Mouse (Mus musculus) kidney, postnatal 25 days (tissue): Measurements from ENCODE around the gene Hspa14.

Experiments
- DNase-seq, 2 experiments: peaks; one replicate each; pipeline ENCODE4 v3.0.0; 2021; ENCODE audit warnings: mixed read lengths in 2 of 2

The Hspa14 gene

DNA sequence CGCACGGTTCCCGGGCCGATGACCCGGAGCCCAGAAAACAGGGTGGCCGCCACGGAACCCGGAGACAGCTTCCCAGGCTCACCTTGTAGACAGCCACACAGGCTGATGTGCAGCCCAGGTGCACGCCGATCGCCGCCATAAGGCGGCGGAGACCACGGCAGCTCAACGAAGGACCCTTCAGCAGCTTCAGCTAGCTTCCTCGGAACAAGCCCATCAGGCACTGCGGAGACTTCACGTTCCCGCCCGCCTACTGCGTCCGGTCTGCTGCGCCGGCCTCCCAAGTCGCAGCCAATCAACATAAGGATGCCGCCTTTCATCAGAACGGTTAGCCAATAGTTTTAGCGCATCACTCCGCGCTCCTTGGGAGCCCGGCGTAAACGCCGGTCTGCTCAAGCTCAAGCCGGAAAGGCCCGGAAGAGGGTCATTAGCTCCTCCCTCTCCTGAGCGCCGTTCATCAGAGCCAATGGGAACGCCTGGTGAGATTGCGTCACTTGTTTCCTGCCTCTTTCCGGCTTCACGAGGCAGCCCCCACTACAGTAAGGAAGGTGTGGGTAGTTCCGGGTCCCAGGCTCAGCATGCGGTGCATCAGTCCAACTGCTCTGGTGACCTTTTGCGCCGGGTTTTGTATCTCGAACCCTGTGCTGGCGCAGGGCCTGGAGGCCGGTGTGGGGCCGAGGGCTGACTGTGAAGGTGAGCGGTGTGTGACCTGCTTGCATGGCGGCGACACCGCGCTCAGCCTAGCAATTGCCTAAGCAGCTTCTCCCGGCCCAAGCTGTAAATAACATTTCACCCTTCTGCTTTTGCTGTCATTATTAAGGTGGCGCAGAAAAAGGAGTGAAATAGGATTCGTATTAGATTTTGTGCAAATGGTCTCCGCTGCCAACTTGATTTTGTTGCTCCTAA, at the start of gene Hspa14, which contains the start of the genes Gm45902 and Cdnf:
Gene Hspa14 (minus strand): TSS at position 263 of the 903 bp plus-strand sequence.
Gene Gm45902 (minus strand): TSS at position 239 of the 903 bp plus-strand sequence.
Gene Cdnf (plus strand): TSS at position 479 of the 903 bp plus-strand sequence.
- DNase-seq = peak; percentile 97 to 99

DNA sequence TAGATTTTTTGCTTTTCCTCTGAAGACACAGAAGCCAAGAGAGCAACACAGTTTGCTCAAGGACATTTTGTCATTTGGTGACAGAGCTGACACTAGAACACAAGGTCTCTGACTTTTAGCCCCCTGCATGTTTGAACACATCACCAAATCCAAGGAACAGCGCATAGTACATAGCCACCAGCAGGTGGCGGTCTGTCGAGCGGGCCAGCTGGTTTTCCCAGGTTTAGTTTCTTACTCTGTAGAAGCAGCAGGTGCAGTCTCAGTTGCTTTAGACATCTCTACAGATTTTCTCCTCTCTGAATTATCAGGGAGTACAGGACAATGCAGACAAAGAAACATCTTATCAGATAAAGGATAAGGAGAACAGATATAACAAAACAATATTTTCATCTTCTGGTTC, 34.0 kb upstream of the Hspa14 start:
- DNase-seq = peak; percentile 67 to 68

DNA sequence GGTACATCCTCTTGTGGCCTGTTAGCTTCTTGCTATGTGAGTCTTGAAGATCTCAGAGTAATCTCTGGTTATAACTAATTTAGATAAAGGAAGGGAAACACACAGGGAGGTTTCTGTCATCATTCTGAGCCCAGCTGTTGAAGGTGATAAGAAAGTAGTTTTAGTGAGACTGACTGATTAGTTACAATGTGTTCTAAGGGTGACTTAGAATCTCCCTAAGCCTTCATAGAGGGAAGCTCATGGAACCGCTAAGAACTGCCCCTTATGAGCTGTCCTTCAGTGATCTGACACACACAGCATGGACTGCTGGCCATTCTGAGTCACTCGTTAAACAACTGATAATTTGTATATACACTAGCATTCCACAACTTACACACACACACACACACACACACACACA, 33.4 kb upstream of the Hspa14 start:
- DNase-seq = no peak

DNA sequence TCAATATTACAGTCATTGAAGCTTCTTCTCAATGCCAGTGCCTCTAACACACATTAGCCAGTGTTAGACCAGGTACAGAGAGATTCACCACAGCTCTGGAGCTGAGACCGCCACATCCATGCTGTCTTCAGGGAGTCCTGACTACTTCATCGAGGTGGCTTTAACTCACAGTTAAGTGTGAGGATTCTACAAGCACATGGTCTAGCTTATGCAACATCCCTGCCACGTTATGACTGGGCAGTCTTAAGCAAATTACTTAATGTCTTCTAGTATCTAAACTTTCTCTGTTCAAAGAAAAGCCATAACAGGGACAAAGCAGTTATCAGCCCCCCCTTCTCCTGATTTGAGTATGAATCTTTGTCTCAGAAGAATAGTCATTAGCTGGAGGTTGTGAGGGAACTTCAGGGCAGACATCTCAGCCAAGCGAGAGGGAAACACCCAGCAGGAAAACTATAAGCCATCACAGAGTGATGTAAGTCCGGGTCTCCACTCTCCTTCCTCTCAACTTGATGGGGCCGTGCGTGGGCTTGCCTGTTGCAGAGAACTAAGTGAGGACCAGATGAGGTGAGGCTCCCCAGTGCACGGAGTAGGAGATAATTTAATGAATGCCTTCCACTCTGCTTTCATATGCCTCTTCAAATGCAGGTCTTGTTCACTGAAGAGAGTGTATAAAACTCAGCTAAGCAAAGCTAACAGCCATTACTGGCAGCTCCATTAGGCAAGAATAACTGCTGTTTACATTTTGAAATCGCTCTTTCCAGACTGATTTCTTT, 28.9 kb upstream of the Hspa14 start:
- no peak for DNase-seq

DNA sequence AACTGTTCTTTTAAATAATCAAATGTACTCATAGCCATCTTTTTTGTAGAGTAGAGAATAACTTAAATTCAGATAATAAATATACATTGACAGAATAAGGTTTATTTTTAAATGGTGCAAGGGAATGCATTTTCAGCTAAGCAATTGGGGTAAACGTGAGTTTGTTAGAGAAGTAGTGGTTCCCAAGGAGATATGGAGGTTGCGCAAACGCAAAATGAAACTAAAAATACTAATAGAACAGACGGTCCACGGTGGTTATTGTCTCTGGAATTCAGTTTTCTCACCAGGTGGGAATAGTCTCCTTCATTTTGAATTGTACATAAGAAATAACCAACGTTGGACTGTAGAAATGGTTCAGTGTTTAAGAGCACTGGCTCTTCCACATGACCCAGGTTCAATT, 13.7 kb upstream of the Hspa14 start:
- no peak for DNase-seq

DNA sequence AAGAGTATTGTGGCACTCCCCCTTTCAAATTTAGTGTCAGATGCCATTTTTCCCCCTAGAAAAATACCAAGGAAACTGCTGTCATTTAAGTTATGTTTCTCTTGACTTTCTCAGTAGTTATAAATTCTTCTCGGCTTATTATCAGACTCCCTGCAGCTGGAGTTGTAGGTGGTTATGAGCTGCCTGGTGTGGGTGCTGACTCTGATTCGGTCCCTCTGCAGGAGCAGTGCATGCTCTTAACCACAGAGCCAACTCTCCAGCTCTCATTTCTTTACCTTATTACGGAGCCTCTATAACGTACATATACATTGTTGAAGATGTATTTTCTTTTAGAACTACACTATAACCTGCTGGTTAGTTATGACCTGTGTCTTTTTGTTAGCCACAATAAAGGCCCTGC, 9.9 kb upstream of the Hspa14 start:
- no peak for DNase-seq

DNA sequence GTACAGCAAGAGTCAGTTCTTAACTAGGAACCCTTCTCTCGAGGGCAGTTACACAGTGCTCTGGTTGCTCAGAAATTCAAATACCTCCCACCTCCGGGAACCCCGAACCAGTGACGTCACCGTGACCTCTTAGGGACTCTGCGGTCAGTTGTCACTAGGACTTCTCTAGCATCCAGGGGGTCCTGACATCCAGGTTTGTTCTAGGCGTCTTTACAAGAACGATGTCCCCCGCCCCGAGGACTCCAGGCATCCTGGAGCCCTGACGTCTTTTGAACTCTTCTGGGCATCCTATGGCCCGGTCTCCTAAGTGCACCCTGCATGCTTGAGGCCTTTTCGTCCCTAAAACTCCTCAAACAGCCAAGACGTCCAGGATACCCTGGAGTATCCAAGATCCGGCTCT, 538 bp downstream of the Hspa14 start:
- DNase-seq = peak; percentile 12 to 41

DNA sequence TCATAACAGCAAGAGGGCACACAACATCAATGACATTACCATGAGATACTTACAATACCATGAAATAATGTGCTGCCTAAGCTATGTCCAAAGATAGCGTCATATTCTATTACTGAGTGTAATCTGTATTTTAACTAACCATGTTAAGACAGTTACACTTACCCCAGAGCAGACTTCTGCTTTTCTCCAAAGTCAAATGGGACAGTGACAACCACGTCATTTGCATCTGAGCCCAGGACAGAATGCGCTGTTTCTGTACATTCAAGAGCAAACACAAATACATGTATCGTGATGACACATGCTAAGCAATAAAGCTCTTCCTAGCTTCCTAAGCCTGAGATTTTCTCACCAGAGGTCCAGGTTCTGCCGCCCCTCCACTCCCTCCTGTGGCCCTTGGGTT, 11.7 kb downstream of the Hspa14 start:
- no peak for DNase-seq

DNA sequence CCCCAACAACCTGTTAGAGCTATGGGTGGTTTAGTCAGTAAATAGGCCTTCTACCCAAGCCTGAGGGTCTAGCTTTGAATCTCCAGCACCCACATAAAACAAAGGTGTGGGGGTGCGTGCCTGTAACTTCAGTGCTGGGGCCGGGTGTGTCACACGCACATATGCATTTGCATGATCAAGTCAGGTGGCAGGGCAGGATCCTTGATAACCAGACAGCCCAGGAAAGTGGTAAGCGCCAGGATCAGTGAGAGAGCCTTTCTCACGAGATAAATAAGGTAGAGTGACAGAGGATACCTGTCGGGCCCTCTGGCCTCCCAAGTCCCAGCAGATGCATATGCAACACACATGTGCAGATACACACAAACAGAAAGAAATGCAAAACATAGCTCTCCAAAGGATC, 13.1 kb downstream of the Hspa14 start:
- no peak for DNase-seq

DNA sequence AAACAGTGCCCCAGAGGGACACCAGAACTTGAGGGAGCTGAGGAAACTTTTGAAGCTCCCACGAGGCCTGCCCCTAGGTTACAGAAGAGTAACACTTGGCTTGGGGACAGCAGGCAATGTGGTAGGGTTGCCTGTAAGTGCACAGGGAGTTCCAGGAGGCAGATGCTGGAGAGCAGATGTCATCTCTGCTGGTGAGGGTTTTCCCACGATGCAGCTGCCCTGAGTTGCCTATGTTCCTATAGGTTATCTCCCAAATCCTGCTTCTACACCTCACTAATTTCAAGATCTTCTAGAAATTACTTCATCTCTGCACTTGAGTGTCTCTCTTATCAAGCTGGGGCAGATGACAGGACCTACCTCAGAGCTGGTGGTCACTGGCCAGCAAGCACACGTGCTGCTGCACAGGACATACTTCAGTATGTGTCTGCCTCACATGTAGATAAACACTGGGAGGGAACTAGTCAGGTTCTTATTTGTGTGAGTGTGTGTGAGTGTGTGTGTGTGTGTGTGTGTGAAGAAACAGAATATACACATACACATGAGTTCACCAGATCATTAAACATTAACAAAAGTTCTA, 18.7 kb downstream of the Hspa14 start:
- DNase-seq = no peak

DNA sequence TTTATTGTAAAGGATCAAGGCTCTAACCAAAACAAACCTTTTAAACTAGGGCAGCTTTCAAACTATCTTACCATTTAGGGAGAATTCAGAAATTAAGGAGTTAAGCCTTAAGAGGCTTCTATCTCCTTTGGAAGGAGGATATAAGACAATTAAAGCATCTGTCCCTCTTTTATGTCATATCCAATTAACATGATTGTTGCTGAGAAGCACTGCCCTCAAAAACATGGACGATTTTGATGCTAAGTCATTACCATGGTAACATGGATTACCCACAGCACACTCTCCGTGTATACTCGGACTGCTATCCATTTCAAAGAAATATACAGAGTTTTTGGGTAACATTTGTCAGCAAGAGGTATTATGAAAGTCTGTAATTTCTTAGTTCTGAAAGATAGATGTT, 22.8 kb downstream of the Hspa14 start:
- DNase-seq = no peak

DNA sequence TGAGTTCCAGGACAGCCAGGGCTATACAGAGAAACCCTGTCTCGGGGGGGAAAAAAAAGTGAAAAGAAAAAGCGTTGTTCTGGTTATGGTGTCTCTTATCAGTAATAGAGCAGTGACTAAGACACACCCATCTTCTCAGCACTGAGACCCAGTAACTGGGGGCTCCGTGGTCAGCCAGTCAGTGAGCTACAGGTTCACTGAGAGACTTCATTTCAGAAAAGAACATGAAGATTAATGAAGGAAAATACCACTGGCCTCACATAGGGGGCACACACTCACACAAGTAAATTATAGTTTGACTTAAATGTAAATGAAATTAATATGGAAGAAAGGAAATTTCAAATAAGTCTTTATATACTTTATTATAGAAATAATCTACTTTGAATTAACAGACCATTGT, 32.4 kb downstream of the Hspa14 start:
- no peak for DNase-seq

DNA sequence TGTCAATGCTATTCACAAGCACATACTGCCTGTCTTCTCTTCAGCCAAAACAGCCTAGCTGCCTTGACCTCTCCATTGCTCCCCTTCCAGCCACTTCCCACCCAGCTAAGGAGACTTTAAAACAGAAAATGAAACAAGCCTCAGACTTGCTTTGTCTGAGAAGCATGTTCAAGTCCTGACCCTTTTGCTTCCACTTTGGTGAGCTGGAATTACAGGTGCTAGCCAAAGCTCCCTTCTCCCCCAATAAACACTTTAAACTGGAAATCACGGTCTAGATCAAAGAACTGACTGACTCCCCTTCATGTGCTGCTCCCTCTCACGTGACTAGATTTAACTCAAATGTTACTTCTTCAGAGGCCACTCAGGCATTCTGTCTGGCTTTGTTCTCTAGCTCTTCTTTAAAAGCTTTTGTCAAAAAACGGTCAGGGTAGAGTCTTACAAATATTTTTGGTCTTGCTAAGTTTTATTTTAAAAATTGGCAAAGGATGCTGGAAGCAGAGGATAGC, 36.8 kb downstream of the Hspa14 start:
- no peak for DNase-seq

DNA sequence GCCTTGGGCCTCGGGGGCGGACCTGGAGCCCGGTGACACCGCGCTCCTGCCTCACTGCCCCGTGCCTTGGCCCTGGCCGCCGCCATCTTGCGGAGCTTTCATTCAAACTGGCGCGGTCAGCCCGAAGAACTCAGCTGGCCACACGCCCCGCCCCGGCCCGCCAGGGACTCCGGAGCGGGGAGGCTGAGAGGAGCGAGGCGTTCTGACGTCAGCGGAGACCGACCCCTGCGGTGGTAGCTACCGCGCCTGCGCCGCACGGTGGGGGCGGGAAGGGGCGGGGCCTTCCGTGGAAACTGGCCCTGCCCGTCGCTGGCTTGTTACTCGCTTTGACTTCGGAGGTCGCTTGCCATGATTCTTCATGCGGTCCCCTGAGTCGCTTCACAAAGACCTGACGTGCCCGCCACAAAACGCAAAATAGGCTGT, 37.7 kb downstream of the Hspa14 start, which contains the start of gene Suv39h2:
Gene Suv39h2 (minus strand): TSS at position 171 of the 423 bp plus-strand sequence.
- peak; percentile 97 to 98 for DNase-seq

DNA sequence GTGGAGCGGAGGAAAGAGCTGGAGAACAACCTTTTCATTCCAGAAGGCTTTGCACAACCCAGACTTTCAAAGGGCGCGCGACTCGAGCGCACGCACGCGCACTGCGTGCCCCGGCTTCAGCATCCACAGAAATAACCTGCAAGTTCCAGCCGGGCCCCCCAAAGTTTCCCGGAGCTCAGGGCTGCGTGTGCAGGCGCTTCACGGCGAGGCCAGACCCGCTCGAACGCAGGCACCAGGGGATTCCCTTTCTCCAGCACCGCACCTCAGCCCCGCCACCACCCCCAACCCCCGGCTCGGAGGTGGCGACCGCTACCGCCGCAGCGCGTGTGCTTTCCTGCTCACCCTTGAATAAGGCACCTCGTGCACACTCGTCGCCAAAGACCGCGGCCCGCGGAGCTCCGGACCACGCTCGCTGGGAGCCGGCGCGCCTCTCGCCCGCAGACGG, 38.2 kb downstream of the Hspa14 start:
- DNase-seq = peak; percentile 55 to 58

DNA sequence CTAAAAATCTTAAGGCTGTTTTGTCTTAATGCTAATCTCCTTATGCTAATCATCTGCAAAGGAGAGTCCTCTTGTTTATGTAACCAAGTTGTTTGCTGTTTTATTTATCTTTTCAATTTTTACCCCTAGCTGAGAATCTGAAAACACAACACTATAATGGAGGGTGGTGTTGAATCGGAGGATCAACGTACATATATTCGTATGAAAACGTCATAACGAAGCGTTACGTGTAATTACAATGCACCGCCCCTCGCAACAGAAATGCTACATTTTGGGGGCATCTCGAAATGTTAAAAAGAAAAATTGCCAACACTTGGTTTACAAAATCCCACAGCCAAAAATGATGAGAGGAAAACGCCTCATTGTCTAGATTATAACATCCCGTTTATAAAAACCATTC, 38.7 kb downstream of the Hspa14 start:
- no peak for DNase-seq

DNA sequence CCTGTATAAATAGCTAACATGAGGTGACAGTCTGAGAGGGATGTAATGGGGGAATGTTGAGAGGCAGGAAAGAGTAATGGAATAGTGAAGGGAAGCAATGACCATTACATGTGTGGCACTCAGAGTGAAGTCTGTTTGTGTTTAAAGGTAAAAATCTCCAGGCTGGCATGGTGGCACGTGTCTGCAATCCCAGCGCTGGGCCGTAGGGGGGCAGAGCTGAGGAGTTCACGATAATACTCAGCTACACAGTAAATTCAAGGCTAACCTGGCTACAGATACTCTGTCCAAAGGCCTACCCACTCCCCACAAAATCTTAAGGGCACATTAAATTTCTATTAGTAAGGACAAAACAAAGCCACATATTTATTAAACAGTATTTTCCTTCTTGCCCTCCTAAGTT, 56.0 kb downstream of the Hspa14 start:
- no peak for DNase-seq

DNA sequence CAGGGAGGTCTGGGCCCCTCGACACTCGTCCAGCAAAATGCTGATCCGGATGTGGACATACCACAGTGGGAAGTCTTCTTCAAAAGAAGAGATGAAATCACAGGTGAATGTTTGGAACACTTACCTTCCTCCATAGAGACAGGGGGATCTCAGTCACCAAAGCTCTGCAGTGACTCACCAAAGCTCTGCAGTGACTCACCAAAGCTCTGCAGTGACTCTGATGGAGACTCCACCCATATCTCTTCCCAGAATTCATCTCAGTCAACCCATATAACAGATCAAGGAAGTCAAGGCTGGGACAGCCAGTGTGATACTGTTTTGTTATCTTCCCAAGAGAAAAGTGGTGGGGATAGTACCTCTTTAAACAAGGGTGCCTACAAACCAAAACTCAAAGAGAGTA, 59.5 kb downstream of the Hspa14 start:
- no peak for DNase-seq

DNA sequence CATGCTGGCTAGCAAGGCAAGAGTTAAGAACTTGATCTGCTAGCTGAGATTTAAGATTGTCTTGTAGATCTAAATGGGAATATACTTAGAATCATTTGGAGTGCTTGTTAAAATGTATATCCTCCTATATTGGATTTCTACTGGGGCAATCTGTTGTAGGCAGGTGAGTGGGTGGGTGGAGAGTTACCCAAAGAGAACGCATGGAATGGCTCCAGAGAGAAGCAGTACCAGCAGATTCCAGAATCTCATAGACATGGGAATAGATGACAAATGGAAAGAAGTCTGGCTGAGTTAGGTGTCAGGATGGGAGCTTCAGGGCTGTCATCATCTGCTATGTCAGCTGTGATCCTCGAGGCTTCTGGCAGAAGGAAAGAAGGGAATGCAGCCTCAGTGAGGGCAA, 63.2 kb downstream of the Hspa14 start:
- DNase-seq = no peak

DNA sequence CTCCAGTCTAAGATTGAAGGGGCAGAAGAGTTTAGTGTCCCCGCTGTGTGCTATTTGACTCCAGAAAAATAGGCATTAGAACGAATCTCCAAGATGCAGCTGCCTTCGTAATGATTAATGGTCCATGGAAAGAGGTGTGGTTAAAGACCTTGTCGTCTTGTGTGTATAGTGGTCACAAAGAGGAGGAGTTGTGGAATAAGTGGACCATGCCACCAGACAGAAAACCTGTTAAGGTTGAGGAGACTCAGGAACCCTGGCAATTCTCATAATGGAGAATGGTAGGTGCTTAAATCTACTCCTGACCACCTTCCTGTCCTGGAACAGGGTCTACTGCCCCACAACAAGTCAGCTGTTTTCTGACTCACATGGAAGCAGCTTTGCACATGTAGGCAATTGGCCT, 66.6 kb downstream of the Hspa14 start:
- DNase-seq = no peak

DNA sequence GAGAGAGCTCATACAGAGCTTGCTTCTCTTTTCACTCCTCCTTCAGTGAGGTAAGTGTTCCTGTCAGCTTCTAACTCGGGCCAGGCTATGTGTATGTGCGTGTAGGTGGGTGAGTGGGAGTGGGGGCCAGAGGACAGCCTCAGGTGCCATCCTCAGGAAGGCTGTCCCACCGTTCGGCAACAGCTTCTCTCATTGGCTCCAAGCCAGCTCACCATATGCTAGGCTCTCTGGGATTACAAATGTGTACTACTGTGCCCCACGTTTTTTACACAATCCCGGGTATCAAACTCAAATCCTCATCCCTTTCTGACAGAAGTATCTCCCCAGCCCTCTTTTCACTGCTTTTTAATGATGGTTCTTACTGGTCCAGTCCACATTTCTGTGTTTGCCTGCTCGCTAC, 68.4 kb downstream of the Hspa14 start:
- DNase-seq = no peak
